Mouse (Mus musculus): Measurements from ENCODE around the gene Elovl7.

- TF ChIP-seq CTCF (IDR thresholded peaks at IDR 0.05; ENCODE audit: control insufficient read depth, insufficient read depth, low read length) (no peak), POLR2A (IDR thresholded peaks at IDR 0.05; ENCODE audit: borderline replicate concordance, control insufficient read depth, low read depth, low read length) (no peak)
Measured at GRCm38 (mm10) chr13:108240012-108240411, 25.8 kb downstream of the Elovl7 start.
